Mouse (Mus musculus) G1E (cell line): Measurements from ENCODE around the gene Lmod1.

Experiments
- CTCF ChIP-seq: IDR thresholded peaks from 2 replicates; pipeline ENCODE4 v1.5.1; 2012; ENCODE audit warnings: low read depth, low read length, inconsistent platforms, mixed read lengths
- GATA1 ChIP-seq: IDR thresholded peaks from 2 replicates; pipeline ENCODE4 v1.6.1; 2012; ENCODE audit warnings: borderline replicate concordance, low read length, inconsistent platforms, mixed read lengths
- POLR2AphosphoS5 ChIP-seq: IDR thresholded peaks from 2 replicates; pipeline ENCODE4 v1.6.1; 2012; ENCODE audit warnings: low read depth, low read length, inconsistent platforms; ENCODE audit not compliant: insufficient replicate concordance

DNA sequence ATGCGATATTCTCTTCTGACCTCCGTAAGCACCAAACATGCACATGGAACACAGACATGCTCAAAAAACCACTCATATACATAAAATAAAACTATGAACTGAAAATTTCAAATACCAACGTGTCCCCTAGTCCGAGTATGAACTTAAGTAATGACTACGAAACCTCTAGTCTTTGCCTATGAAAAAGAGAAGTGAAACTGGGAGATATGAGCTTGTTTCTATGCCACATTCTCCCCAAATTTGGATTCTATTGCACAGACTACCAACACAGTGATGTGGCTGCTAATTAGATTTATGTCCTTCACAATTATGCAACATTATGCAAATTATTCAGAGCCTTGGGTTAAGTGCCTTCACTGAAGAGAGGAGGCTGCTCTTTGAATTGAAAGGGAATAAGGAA, 74.9 kb downstream of the Lmod1 start:
- TF ChIP-seq GATA1 (no peak), CTCF (no peak), POLR2AphosphoS5 (no peak)
